In genomic region chr4:81621391-81622137, GRCm38 (mm10) we compare ENCODE assay signal across 8 mouse cellular contexts.
A peak's percentile ranks its signal among the peaks of the same experiment; 100 is the strongest.
DNase-seq lines count a peak whose midpoint lies in the region.

No protein-coding gene starts in this region.

- peak; percentile 15 for DNase-seq in adrenal gland, postnatal 10 days
- DNase-seq in adrenal gland, adult 18-20 months (ENCODE audit: low spot score in 2 of 2) = no peak
- DNase-seq in testis, postnatal 14 days (ENCODE audit: low spot score) = peak; percentile 5
- DNase-seq in testis, postnatal 10 days (ENCODE audit: low spot score) = no peak
- DNase-seq in heart, postnatal 36 days = peak; percentile 12 to 41
- DNase-seq in lung, postnatal 4 days = peak; percentile 6 to 31
- no peak for DNase-seq in left cerebral cortex, adult 18-20 months (ENCODE audit: low spot score in 2 of 2)
- DNase-seq in thymus, postnatal 25 days = no peak

- intact Hi-C loops in heart, postnatal 36 days (cut with DNase I) = loop anchor here (2.0 kb wide), 1 partner anchor 41 kb away; no protein-coding TSS in a partner anchor

Comparison
In these comparisons a context has a peak if more than half of its experiments do, and no peak if none do; other contexts are left out.
1. DNase-seq: peak in adrenal gland, postnatal 10 days (single experiment), testis, postnatal 14 days (single experiment), heart, postnatal 36 days (2 of 2) and lung, postnatal 4 days (2 of 2); none in adrenal gland, adult 18-20 months (0 of 2), testis, postnatal 10 days (single experiment), left cerebral cortex, adult 18-20 months (0 of 2) and thymus, postnatal 25 days (single experiment).